Mouse (Mus musculus) G1E (cell line): ENCODE measurements around the gene Odf3l1.

Experiments
- CTCF ChIP-seq: IDR thresholded peaks from 2 replicates; pipeline ENCODE4 v1.5.1; 2012; ENCODE audit warnings: low read depth, low read length, inconsistent platforms, mixed read lengths
- GATA1 ChIP-seq: IDR thresholded peaks from 2 replicates; pipeline ENCODE4 v1.6.1; 2012; ENCODE audit warnings: borderline replicate concordance, low read length, inconsistent platforms, mixed read lengths

GRCm38 (mm10) chr9:56850128-56850904 is 14.2 kb downstream of the Odf3l1 start:
- TF ChIP-seq CTCF, result no peak
- TF ChIP-seq GATA1, result no peak
